Mouse (Mus musculus): Measurements from ENCODE around the gene Caskin1. TPM values are rescaled to one million over a fixed set of nuclear protein-coding genes. Genes with fewer than 3 reads are reported as not detected.

Caskin1 gene
- polyA plus RNA-seq, 1 experiment from 2014 or later, result 0.77 TPM

- no peak for ATAC-seq (ENCODE audit: insufficient number of reproducible peaks, low FRiP score)
- H3K36me3 ChIP-seq, result no peaks in the 10 kb centered on the region
- H3K4me1 ChIP-seq (replicated peaks), result peaks cover 12% of the 10 kb centered on the region
- no peak overlapping the region for H3K4me2 ChIP-seq
- H3K9me3 ChIP-seq (replicated peaks), result no peaks in the 10 kb centered on the region
- no peak overlapping the region for H3K4me3 ChIP-seq
- H3K27ac ChIP-seq (ENCODE audit: poor library complexity, severe bottlenecking), result no peak overlapping the region
- WGBS, result 34% methylated on average over 11 of the region's 11 CpGs
- no peak overlapping the region for H3K9ac ChIP-seq
- peaks cover 63% of the 10 kb centered on the region for H3K27me3 ChIP-seq (replicated peaks)
Measured at GRCm38 (mm10) chr17:24502208-24502607, 13.8 kb downstream of the Caskin1 start.

GRCm38 (mm10) chr17:24504085-24504484 is 15.7 kb downstream of the Caskin1 start:
- no peak for ATAC-seq (ENCODE audit: insufficient number of reproducible peaks, low FRiP score)
- Histone ChIP-seq H3K4me3 (no peak overlapping the region), H3K27ac (ENCODE audit: poor library complexity, severe bottlenecking) (no peak overlapping the region), H3K36me3 (peaks cover 14% of the 10 kb centered on the region), H3K9me3 (replicated peaks) (no peaks in the 10 kb centered on the region), H3K9ac (no peak overlapping the region), H3K4me1 (replicated peaks) (peaks cover 14% of the 10 kb centered on the region), H3K4me2 (no peak overlapping the region), H3K27me3 (replicated peaks) (peaks cover 63% of the 10 kb centered on the region)
- 88% methylated on average over 10 of the region's 10 CpGs for WGBS

- ATAC-seq (ENCODE audit: insufficient number of reproducible peaks, low FRiP score), result no peak
- Histone ChIP-seq H3K36me3 (peaks cover 28% of the 10 kb centered on the region), H3K4me1 (replicated peaks) (peaks cover 14% of the 10 kb centered on the region), H3K4me2 (no peak overlapping the region), H3K4me3 (no peak overlapping the region), H3K27me3 (replicated peaks) (peaks cover 62% of the 10 kb centered on the region), H3K9ac (no peak overlapping the region), H3K9me3 (replicated peaks) (no peaks in the 10 kb centered on the region), H3K27ac (ENCODE audit: poor library complexity, severe bottlenecking) (no peak overlapping the region)
- 90% methylated on average over 30 of the region's 30 CpGs for WGBS
Measured at GRCm38 (mm10) chr17:24505286-24505955, 17.0 kb downstream of the Caskin1 start.

GRCm38 (mm10) chr17:24506332-24507070 is 18.1 kb downstream of the Caskin1 start:
- Histone ChIP-seq H3K9ac (peak overlapping the region; percentile 67), H3K4me3 (peak overlapping the region; percentile 34), H3K27ac (ENCODE audit: poor library complexity, severe bottlenecking) (no peak overlapping the region), H3K4me2 (peak overlapping the region; percentile 70), H3K27me3 (replicated peaks) (peaks cover 53% of the 10 kb centered on the region), H3K36me3 (peaks cover 39% of the 10 kb centered on the region), H3K4me1 (replicated peaks) (peaks cover 14% of the 10 kb centered on the region), H3K9me3 (replicated peaks) (no peaks in the 10 kb centered on the region)
- 19% methylated on average over 36 of the region's 36 CpGs for WGBS
- 0 out of 2 replicates have a peak, but pooled peaks have one; percentile 19 for ATAC-seq (ENCODE audit: insufficient number of reproducible peaks, low FRiP score)

- 0 out of 2 replicates have a peak, but pooled peaks have one; percentile 4 for ATAC-seq (ENCODE audit: insufficient number of reproducible peaks, low FRiP score)
- Histone ChIP-seq H3K9me3 (replicated peaks) (no peaks in the 10 kb centered on the region), H3K9ac (no peak overlapping the region), H3K36me3 (peaks cover 46% of the 10 kb centered on the region), H3K27me3 (replicated peaks) (peaks cover 46% of the 10 kb centered on the region), H3K4me3 (no peak overlapping the region), H3K4me2 (peak overlapping the region; percentile 70), H3K4me1 (replicated peaks) (peaks cover 14% of the 10 kb centered on the region), H3K27ac (ENCODE audit: poor library complexity, severe bottlenecking) (no peak overlapping the region)
- WGBS, result 49% methylated on average over 19 of the region's 19 CpGs
Measured at GRCm38 (mm10) chr17:24507129-24507664, 18.8 kb downstream of the Caskin1 start.

GRCm38 (mm10) chr17:24507806-24508460 is 19.5 kb downstream of the Caskin1 start:
- H3K9ac ChIP-seq, result no peak overlapping the region
- no peak overlapping the region for H3K27ac ChIP-seq (ENCODE audit: poor library complexity, severe bottlenecking)
- ATAC-seq (ENCODE audit: insufficient number of reproducible peaks, low FRiP score), result no peak
- H3K9me3 ChIP-seq (replicated peaks), result no peaks in the 10 kb centered on the region
- H3K4me2 ChIP-seq, result no peak overlapping the region
- H3K4me1 ChIP-seq (replicated peaks), result peaks cover 14% of the 10 kb centered on the region
- H3K4me3 ChIP-seq, result no peak overlapping the region
- H3K27me3 ChIP-seq (replicated peaks), result peaks cover 40% of the 10 kb centered on the region
- WGBS, result 83% methylated on average over 12 of the region's 12 CpGs
- peaks cover 52% of the 10 kb centered on the region for H3K36me3 ChIP-seq

GRCm38 (mm10) chr17:24513609-24514008 is 25.2 kb downstream of the Caskin1 start:
- WGBS, result 60% methylated on average over 5 of the region's 5 CpGs
- Histone ChIP-seq H3K4me1 (replicated peaks) (0 out of 2 replicates have a peak, but pooled peaks cover 6% of the 10 kb centered on the region), H3K9me3 (replicated peaks) (no peaks in the 10 kb centered on the region), H3K27ac (ENCODE audit: poor library complexity, severe bottlenecking) (no peak overlapping the region), H3K4me2 (no peak overlapping the region), H3K36me3 (peaks cover 95% of the 10 kb centered on the region), H3K9ac (0 out of 2 replicates have a peak overlapping the region, but pooled peaks have one; percentile 4), H3K4me3 (no peak overlapping the region), H3K27me3 (replicated peaks) (no peaks in the 10 kb centered on the region)
- no peak for ATAC-seq (ENCODE audit: insufficient number of reproducible peaks, low FRiP score)

GRCm38 (mm10) chr17:24514270-24515257 is 26.2 kb downstream of the Caskin1 start:
- Histone ChIP-seq H3K27ac (ENCODE audit: poor library complexity, severe bottlenecking) (peak overlapping the region; percentile 57), H3K27me3 (replicated peaks) (no peaks in the 10 kb centered on the region), H3K4me1 (replicated peaks) (0 out of 2 replicates have a peak, but pooled peaks cover 6% of the 10 kb centered on the region), H3K9ac (no peak overlapping the region), H3K4me2 (no peak overlapping the region), H3K36me3 (peaks cover 94% of the 10 kb centered on the region), H3K9me3 (replicated peaks) (no peaks in the 10 kb centered on the region), H3K4me3 (no peak overlapping the region)
- 82% methylated on average over 24 of the region's 24 CpGs for WGBS
- peak; percentile 60 for ATAC-seq (ENCODE audit: insufficient number of reproducible peaks, low FRiP score)

- H3K27ac ChIP-seq (ENCODE audit: poor library complexity, severe bottlenecking), result no peak overlapping the region
- H3K9ac ChIP-seq, result no peak overlapping the region
- H3K9me3 ChIP-seq (replicated peaks), result no peaks in the 10 kb centered on the region
- H3K4me3 ChIP-seq, result no peak overlapping the region
- H3K36me3 ChIP-seq, result peaks cover 53% of the 10 kb centered on the region
- 85% methylated on average over 4 of the region's 4 CpGs for WGBS
- no peak for ATAC-seq (ENCODE audit: insufficient number of reproducible peaks, low FRiP score)
- peaks cover 15% of the 10 kb centered on the region for H3K4me1 ChIP-seq (replicated peaks)
- no peak overlapping the region for H3K4me2 ChIP-seq
- H3K27me3 ChIP-seq (replicated peaks), result no peaks in the 10 kb centered on the region
Measured at GRCm38 (mm10) chr17:24520450-24520849, 32.0 kb downstream of the Caskin1 start.

GRCm38 (mm10) chr17:24524734-24525133 is 36.3 kb downstream of the Caskin1 start:
- Histone ChIP-seq H3K9ac (peak overlapping the region; percentile 42; the same call in 1 of the 2 replicates), H3K9me3 (replicated peaks) (no peaks in the 10 kb centered on the region), H3K27ac (ENCODE audit: poor library complexity, severe bottlenecking) (no peak overlapping the region), H3K4me1 (replicated peaks) (peaks cover 39% of the 10 kb centered on the region), H3K4me2 (0 out of 2 replicates have a peak overlapping the region, but pooled peaks have one; percentile 12), H3K27me3 (replicated peaks) (no peaks in the 10 kb centered on the region), H3K36me3 (peaks cover 21% of the 10 kb centered on the region), H3K4me3 (no peak overlapping the region)
- WGBS, result 51% methylated on average over 2 of the region's 2 CpGs
- no peak for ATAC-seq (ENCODE audit: insufficient number of reproducible peaks, low FRiP score)
